Mouse (Mus musculus) neural tube, embryonic 12.5 days (tissue): Measurements from ENCODE around the gene Mgea5. TPM values are rescaled to one million over a fixed set of nuclear protein-coding genes. Genes with fewer than 3 reads are reported as not detected.

Experiments
- ATAC-seq: fragments of 200-750 bp; cut with Nextera tagmentation; 2 replicates; pipeline ENCODE4 v1.8.0; 2017; ENCODE audit warnings: low read depth, mild to moderate bottlenecking, moderate TSS enrichment, moderate library complexity; ENCODE audit not compliant: low FRiP score
- H3K27ac ChIP-seq: fragments of 300-500 bp; sonication (generic); 2 replicates; pipeline ENCODE4 v1.5.1; 2016
- H3K27me3 ChIP-seq: fragments of 300-500 bp; sonication (generic); replicated peaks from 2 replicates; pipeline ENCODE4 v1.6.1; 2016; ENCODE audit warnings: mild to moderate bottlenecking
- H3K36me3 ChIP-seq: fragments of 300-500 bp; sonication (generic); 2 replicates; pipeline ENCODE4 v1.6.1; 2016; ENCODE audit warnings: mild to moderate bottlenecking
- H3K4me1 ChIP-seq: fragments of 300-500 bp; sonication (generic); 2 replicates; pipeline ENCODE4 v1.6.1; 2016
- H3K4me2 ChIP-seq: fragments of 300-500 bp; sonication (generic); replicated peaks from 2 replicates; pipeline ENCODE4 v1.6.1; 2016; ENCODE audit warnings: mild to moderate bottlenecking
- H3K4me3 ChIP-seq: fragments of 300-500 bp; sonication (generic); 2 replicates; pipeline ENCODE4 v1.5.1; 2016
- H3K9ac ChIP-seq: fragments of 300-500 bp; sonication (generic); 2 replicates; pipeline ENCODE4 v1.6.1; 2016; ENCODE audit warnings: mild to moderate bottlenecking
- H3K9me3 ChIP-seq: fragments of 300-500 bp; sonication (generic); 2 replicates; pipeline ENCODE4 v1.6.1; 2016; ENCODE audit warnings: mild to moderate bottlenecking
- WGBS: fragments of 180-500 bp; shearing (Covaris S2); methylation state at CpG from one replicate; pipeline ENCODE4 v1.1.7; 2016; 5-methylcytosine and 5-hydroxymethylcytosine counted together
- polyA plus RNA-seq: library from polyadenylated mRNA; unstranded; fragments of >200 nt; fragmentation: Nextera tagmentation; extraction: Ambion mirVana; gene quantifications from 2 replicates; pipeline ENCODE4 v1.2.1, GENCODE M21; 2016

Gene Mgea5
- polyA plus RNA-seq, 1 experiment from 2014 or later = 109 TPM

GRCm38 (mm10) chr19:45734762-45735161 is 48.9 kb downstream of the Mgea5 start:
- 5% methylated on average over 7 of the region's 7 CpGs for WGBS
- Histone ChIP-seq H3K36me3 (no peaks in the 10 kb centered on the region), H3K4me3 (no peak overlapping the region), H3K27me3 (peaks cover 99% of the 10 kb centered on the region), H3K27ac (no peak overlapping the region), H3K9ac (no peak overlapping the region), H3K4me1 (peaks cover 21% of the 10 kb centered on the region), H3K4me2 (no peak overlapping the region), H3K9me3 (no peaks in the 10 kb centered on the region)
- no peak for ATAC-seq

GRCm38 (mm10) chr19:45734191-45734590 is 49.4 kb downstream of the Mgea5 start:
- H3K9me3 ChIP-seq = no peaks in the 10 kb centered on the region
- H3K9ac ChIP-seq = no peak overlapping the region
- H3K36me3 ChIP-seq = no peaks in the 10 kb centered on the region
- 35% methylated on average over 5 of the region's 5 CpGs for WGBS
- no peak for ATAC-seq
- H3K4me2 ChIP-seq = no peak overlapping the region
- no peak overlapping the region for H3K4me3 ChIP-seq
- peaks cover 96% of the 10 kb centered on the region for H3K27me3 ChIP-seq
- H3K27ac ChIP-seq = no peak overlapping the region
- H3K4me1 ChIP-seq = peaks cover 21% of the 10 kb centered on the region

- peaks cover 94% of the 10 kb centered on the region for H3K27me3 ChIP-seq
- no peak overlapping the region for H3K4me3 ChIP-seq
- WGBS = 7% methylated on average over 10 of the region's 10 CpGs
- no peaks in the 10 kb centered on the region for H3K9me3 ChIP-seq
- peaks cover 21% of the 10 kb centered on the region for H3K4me1 ChIP-seq
- no peak overlapping the region for H3K9ac ChIP-seq
- no peak overlapping the region for H3K4me2 ChIP-seq
- no peak overlapping the region for H3K27ac ChIP-seq
- no peak for ATAC-seq
- H3K36me3 ChIP-seq = no peaks in the 10 kb centered on the region
Measured at GRCm38 (mm10) chr19:45733564-45733963, 50.1 kb downstream of the Mgea5 start.

- 85% methylated on average over 7 of the region's 7 CpGs for WGBS
- Histone ChIP-seq H3K9me3 (no peaks in the 10 kb centered on the region), H3K36me3 (no peaks in the 10 kb centered on the region), H3K27ac (no peak overlapping the region), H3K4me2 (no peak overlapping the region), H3K9ac (no peak overlapping the region), H3K4me3 (no peak overlapping the region), H3K27me3 (peaks cover 91% of the 10 kb centered on the region), H3K4me1 (peaks cover 6% of the 10 kb centered on the region)
- no peak for ATAC-seq
Measured at GRCm38 (mm10) chr19:45731658-45732057, 52.0 kb downstream of the Mgea5 start.

- peaks cover 8% of the 10 kb centered on the region for H3K4me1 ChIP-seq
- H3K9ac ChIP-seq = no peak overlapping the region
- 73% methylated on average over 8 of the region's 8 CpGs for WGBS
- ATAC-seq = no peak
- no peaks in the 10 kb centered on the region for H3K36me3 ChIP-seq
- no peak overlapping the region for H3K4me2 ChIP-seq
- H3K27ac ChIP-seq = no peak overlapping the region
- no peaks in the 10 kb centered on the region for H3K9me3 ChIP-seq
- no peak overlapping the region for H3K4me3 ChIP-seq
- H3K27me3 ChIP-seq = peaks cover 87% of the 10 kb centered on the region
Measured at GRCm38 (mm10) chr19:45730042-45730441, 53.6 kb downstream of the Mgea5 start.

DNA sequence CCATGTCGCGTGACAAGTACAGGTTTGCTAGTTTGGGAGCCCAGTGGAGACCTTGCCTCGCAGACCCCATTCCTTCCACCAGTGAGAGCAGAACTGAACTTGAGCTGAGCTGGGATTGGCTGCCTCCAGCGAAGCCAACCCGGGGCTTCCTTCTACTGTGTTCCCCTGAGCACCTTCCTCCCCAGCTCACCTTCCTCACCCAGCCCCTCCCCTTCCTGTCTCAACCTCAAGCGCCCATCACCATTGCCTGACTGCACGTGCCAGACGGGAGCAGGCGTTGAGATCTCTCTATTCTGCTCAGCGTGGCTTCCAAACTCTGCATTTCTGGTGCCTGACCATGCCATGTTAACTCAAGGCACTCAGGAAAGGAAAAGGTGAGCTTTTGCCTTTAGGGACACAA is 56.4 kb downstream of the Mgea5 start:
- Histone ChIP-seq H3K27ac (no peak overlapping the region), H3K4me2 (no peak overlapping the region), H3K9me3 (no peaks in the 10 kb centered on the region), H3K36me3 (no peaks in the 10 kb centered on the region), H3K27me3 (peaks cover 66% of the 10 kb centered on the region), H3K4me3 (no peak overlapping the region), H3K4me1 (peaks cover 5% of the 10 kb centered on the region), H3K9ac (no peak overlapping the region)
- no peak for ATAC-seq
- WGBS = 79% methylated on average over 10 of the region's 10 CpGs

GRCm38 (mm10) chr19:45725677-45726277 is 57.9 kb downstream of the Mgea5 start:
- Histone ChIP-seq H3K4me3 (no peak overlapping the region), H3K27me3 (peaks cover 55% of the 10 kb centered on the region), H3K4me2 (no peak overlapping the region), H3K4me1 (peaks cover 5% of the 10 kb centered on the region), H3K27ac (no peak overlapping the region), H3K9ac (no peak overlapping the region), H3K9me3 (no peaks in the 10 kb centered on the region), H3K36me3 (no peaks in the 10 kb centered on the region)
- ATAC-seq = no peak
- 29% methylated on average over 14 of the region's 14 CpGs for WGBS

GRCm38 (mm10) chr19:45722188-45722587 is 61.4 kb downstream of the Mgea5 start:
- 72% methylated on average over 5 of the region's 5 CpGs for WGBS

GRCm38 (mm10) chr19:45718286-45718685 is 65.4 kb downstream of the Mgea5 start:
- H3K27ac ChIP-seq = no peak overlapping the region
- H3K9me3 ChIP-seq = no peaks in the 10 kb centered on the region
- 0 out of 2 replicates have a peak overlapping the region, but pooled peaks have one; percentile 44 for H3K9ac ChIP-seq
- H3K36me3 ChIP-seq = no peaks in the 10 kb centered on the region
- peak overlapping the region; percentile 52 for H3K4me2 ChIP-seq
- H3K4me1 ChIP-seq = peaks cover 13% of the 10 kb centered on the region; the same call in 1 of the 2 replicates
- H3K4me3 ChIP-seq = no peak overlapping the region
- ATAC-seq = no peak
- WGBS = 66% methylated on average over 3 of the region's 3 CpGs
- peaks cover 34% of the 10 kb centered on the region for H3K27me3 ChIP-seq

More at GRCm38 (mm10) chr19:45722188-45722587, 61.4 kb downstream of the Mgea5 start:
- no peak for ATAC-seq
- H3K4me3 ChIP-seq = no peak overlapping the region
- H3K36me3 ChIP-seq = no peaks in the 10 kb centered on the region
- H3K27me3 ChIP-seq = peaks cover 40% of the 10 kb centered on the region
- no peak overlapping the region for H3K27ac ChIP-seq
- no peak overlapping the region for H3K9ac ChIP-seq
- H3K4me1 ChIP-seq = peaks cover 12% of the 10 kb centered on the region
- no peaks in the 10 kb centered on the region for H3K9me3 ChIP-seq
- no peak overlapping the region for H3K4me2 ChIP-seq

GRCm38 (mm10) chr19:45717493-45718220 is 66.0 kb downstream of the Mgea5 start:
- peak; percentile 68 for ATAC-seq
- H3K4me2 ChIP-seq = peak overlapping the region; percentile 52
- H3K36me3 ChIP-seq = no peaks in the 10 kb centered on the region
- peak overlapping the region; percentile 14; the same call in 1 of the 2 replicates for H3K4me3 ChIP-seq
- WGBS = 3% methylated on average over 16 of the region's 16 CpGs
- H3K9me3 ChIP-seq = no peaks in the 10 kb centered on the region
- peaks cover 34% of the 10 kb centered on the region for H3K27me3 ChIP-seq
- H3K9ac ChIP-seq = peak overlapping the region; percentile 44; the same call in 1 of the 2 replicates
- peak overlapping the region; percentile 57; the same call in 1 of the 2 replicates for H3K27ac ChIP-seq
- H3K4me1 ChIP-seq = peaks cover 13% of the 10 kb centered on the region; the same call in 1 of the 2 replicates

DNA sequence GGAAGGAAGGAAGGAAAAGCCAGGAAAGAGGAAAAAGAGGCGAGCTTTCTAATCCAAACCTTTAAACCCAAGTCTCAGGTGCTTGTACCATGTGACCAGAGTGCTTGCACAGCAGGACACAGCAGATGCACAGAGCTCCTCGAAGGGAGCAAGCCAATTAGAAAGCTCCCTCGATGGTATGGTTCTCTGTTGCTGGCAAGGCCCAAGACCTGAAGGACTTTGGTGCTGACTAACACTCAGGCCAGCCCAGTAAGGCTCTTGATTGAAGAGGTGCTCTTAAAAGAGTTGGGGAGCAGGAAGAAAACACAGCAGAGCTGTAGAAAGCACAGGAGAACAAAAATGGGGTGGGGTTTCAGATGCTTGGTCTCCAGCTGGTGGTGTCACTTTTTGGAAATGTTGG is 74.9 kb downstream of the Mgea5 start:
- Histone ChIP-seq H3K27me3 (no peaks in the 10 kb centered on the region), H3K4me3 (no peak overlapping the region), H3K9ac (no peak overlapping the region), H3K4me2 (no peak overlapping the region), H3K36me3 (no peaks in the 10 kb centered on the region), H3K9me3 (no peaks in the 10 kb centered on the region), H3K4me1 (no peaks in the 10 kb centered on the region), H3K27ac (no peak overlapping the region)
- 69% methylated on average over 3 of the region's 3 CpGs for WGBS
- ATAC-seq = no peak
